Mouse (Mus musculus): ENCODE measurements around the gene Mslnl. TPM values are rescaled to one million over a fixed set of nuclear protein-coding genes. Genes with fewer than 3 reads are reported as not detected.
A peak's percentile ranks its signal among the peaks of the same experiment; 100 is the strongest.

Gene Mslnl
- total and polyA plus RNA-seq, 3 experiments: not detected

GRCm38 (mm10) chr17:25773549-25774120, 37.8 kb downstream of the Mslnl start, which contains the start of gene Narfl:
Gene Narfl (plus strand): TSS chr17:25773776.
- ATAC-seq (ENCODE audit: extremely low read depth, insufficient number of reproducible peaks, low FRiP score, poor library complexity, severe bottlenecking): peak; percentile 63
- TF ChIP-seq GATA2 (IDR thresholded peaks at IDR 0.05; ENCODE audit: borderline replicate concordance, low read depth, low read length) (no peak), TAL1 (conservative IDR thresholded peaks at IDR 0.05; ENCODE audit: low read depth, low read length) (no peak), CTCF (IDR thresholded peaks at IDR 0.05; ENCODE audit: low read depth, low read length) (peak; percentile 84), GATA1 (IDR thresholded peaks at IDR 0.05; ENCODE audit: borderline replicate concordance, low read length) (no peak)
- Histone ChIP-seq H3K4me3 (ENCODE audit: low read depth, low read length) (peak within 1 kb of the TSS; percentile 89), H3K9me3 (replicated peaks) (no peaks in the 10 kb centered on the region), H3K4me1 (ENCODE audit: insufficient read depth, low read depth, low read length) (peaks cover 25% of the 10 kb centered on the region), H3K27me3 (ENCODE audit: insufficient read depth, low read length) (peaks cover 12% of the 10 kb centered on the region), H3K36me3 (replicated peaks) (peaks cover 40% of the 10 kb centered on the region)
- DNase-seq (ENCODE audit: low spot score): peak; percentile 67

DNA sequence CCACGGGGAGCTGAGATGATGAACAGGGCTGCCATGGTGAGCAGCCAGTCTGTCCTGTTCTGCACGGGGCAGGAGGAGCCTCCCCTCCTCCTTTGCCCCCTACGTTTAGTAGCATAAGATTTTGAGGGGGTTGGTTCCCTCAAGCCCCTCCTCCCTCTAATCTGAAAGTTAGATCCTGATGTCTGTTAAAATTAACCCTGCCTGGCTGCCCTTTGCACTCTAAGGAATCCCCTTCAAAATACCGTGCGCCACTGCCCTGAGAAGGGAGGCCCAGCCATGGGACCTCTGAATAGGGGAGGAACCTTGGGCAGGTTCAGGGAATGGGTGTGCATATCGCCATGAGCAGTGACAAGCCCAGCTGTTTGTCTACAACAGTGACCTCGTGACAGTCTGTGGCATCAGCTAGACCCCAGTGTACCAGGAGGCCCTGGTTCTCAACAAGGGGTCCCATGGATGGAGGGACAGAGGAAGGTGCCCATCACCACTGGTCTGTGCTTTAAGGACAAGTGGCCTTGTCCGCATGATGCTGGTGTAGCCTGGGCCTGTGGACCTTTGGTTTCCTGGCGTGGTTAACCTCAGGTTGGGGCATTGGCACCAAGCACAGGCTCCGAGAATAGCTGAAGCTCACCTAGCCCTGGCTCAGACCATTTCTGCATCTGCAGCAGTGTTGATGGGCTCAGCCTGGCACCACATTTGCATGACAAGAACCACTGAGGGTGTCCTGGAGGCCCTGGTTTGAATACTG, 39.6 kb downstream of the Mslnl start:
- Histone ChIP-seq H3K4me1 (ENCODE audit: insufficient read depth, low read depth, low read length) (peaks cover 25% of the 10 kb centered on the region), H3K4me3 (ENCODE audit: low read depth, low read length) (peak overlapping the region; percentile 33; the same call in 1 of the 2 replicates), H3K36me3 (replicated peaks) (peaks cover 58% of the 10 kb centered on the region), H3K27me3 (ENCODE audit: insufficient read depth, low read length) (peaks cover 2% of the 10 kb centered on the region), H3K9me3 (replicated peaks) (no peaks in the 10 kb centered on the region)
- DNase-seq (ENCODE audit: low spot score) (no peak), ATAC-seq (ENCODE audit: extremely low read depth, insufficient number of reproducible peaks, low FRiP score, poor library complexity, severe bottlenecking) (no peak)
- TF ChIP-seq GATA2 (IDR thresholded peaks at IDR 0.05; ENCODE audit: borderline replicate concordance, low read depth, low read length) (no peak), POLR2AphosphoS5 (IDR thresholded peaks at IDR 0.05; ENCODE audit: insufficient replicate concordance, low read depth, low read length) (no peak), CTCF (IDR thresholded peaks at IDR 0.05; ENCODE audit: low read depth, low read length) (no peak), GATA1 (IDR thresholded peaks at IDR 0.05; ENCODE audit: borderline replicate concordance, low read length) (no peak), TAL1 (conservative IDR thresholded peaks at IDR 0.05; ENCODE audit: low read depth, low read length) (no peak)

GRCm38 (mm10) chr17:25777948-25778347, 42.1 kb downstream of the Mslnl start:
- ATAC-seq (ENCODE audit: extremely low read depth, insufficient number of reproducible peaks, low FRiP score, poor library complexity, severe bottlenecking): no peak
- Histone ChIP-seq H3K4me1 (ENCODE audit: insufficient read depth, low read depth, low read length) (peaks cover 25% of the 10 kb centered on the region), H3K9me3 (replicated peaks) (no peaks in the 10 kb centered on the region), H3K27me3 (ENCODE audit: insufficient read depth, low read length) (no peaks in the 10 kb centered on the region), H3K36me3 (replicated peaks) (peaks cover 83% of the 10 kb centered on the region), H3K4me3 (ENCODE audit: low read depth, low read length) (no peak overlapping the region)
- no peak for DNase-seq (ENCODE audit: low spot score)
- TF ChIP-seq TAL1 (conservative IDR thresholded peaks at IDR 0.05; ENCODE audit: low read depth, low read length): no peak
- TF ChIP-seq POLR2AphosphoS5 (IDR thresholded peaks at IDR 0.05; ENCODE audit: insufficient replicate concordance, low read depth, low read length): no peak
- no peak for TF ChIP-seq GATA2 (IDR thresholded peaks at IDR 0.05; ENCODE audit: borderline replicate concordance, low read depth, low read length)
- no peak for TF ChIP-seq GATA1 (IDR thresholded peaks at IDR 0.05; ENCODE audit: borderline replicate concordance, low read length)
- TF ChIP-seq CTCF (IDR thresholded peaks at IDR 0.05; ENCODE audit: low read depth, low read length): no peak

DNA sequence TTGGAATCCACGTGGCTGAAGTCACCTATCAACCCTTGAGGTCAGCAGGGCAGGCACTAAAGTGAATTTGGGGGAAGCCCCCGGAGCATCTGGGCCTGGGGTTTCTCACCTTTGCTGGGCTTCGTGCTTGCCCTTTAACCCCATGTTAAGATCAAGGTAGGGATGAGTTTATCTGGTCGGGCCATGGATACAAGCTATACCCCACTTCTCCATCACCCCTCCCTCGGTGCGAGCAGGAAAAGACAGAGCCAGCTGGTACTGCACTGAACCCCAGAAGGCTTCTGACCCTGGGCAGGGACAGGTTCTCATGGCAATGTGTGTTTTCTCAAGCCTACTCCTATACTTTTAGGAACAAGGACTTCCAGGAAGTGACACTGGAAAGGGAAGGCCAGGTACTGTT, 45.5 kb downstream of the Mslnl start:
- peaks cover 29% of the 10 kb centered on the region for H3K4me1 ChIP-seq (ENCODE audit: insufficient read depth, low read depth, low read length)
- DNase-seq (ENCODE audit: low spot score) (no peak), ATAC-seq (ENCODE audit: extremely low read depth, insufficient number of reproducible peaks, low FRiP score, poor library complexity, severe bottlenecking) (no peak)
- H3K9me3 ChIP-seq (replicated peaks): no peaks in the 10 kb centered on the region
- peaks cover 85% of the 10 kb centered on the region for H3K36me3 ChIP-seq (replicated peaks)
- TF ChIP-seq CTCF (IDR thresholded peaks at IDR 0.05; ENCODE audit: low read depth, low read length): no peak
- no peak for TF ChIP-seq TAL1 (conservative IDR thresholded peaks at IDR 0.05; ENCODE audit: low read depth, low read length)
- TF ChIP-seq GATA1 (IDR thresholded peaks at IDR 0.05; ENCODE audit: borderline replicate concordance, low read length): no peak
- no peak for TF ChIP-seq GATA2 (IDR thresholded peaks at IDR 0.05; ENCODE audit: borderline replicate concordance, low read depth, low read length)
- no peak for TF ChIP-seq POLR2AphosphoS5 (IDR thresholded peaks at IDR 0.05; ENCODE audit: insufficient replicate concordance, low read depth, low read length)
- no peaks in the 10 kb centered on the region for H3K27me3 ChIP-seq (ENCODE audit: insufficient read depth, low read length)
- H3K4me3 ChIP-seq (ENCODE audit: low read depth, low read length): no peak overlapping the region

DNA sequence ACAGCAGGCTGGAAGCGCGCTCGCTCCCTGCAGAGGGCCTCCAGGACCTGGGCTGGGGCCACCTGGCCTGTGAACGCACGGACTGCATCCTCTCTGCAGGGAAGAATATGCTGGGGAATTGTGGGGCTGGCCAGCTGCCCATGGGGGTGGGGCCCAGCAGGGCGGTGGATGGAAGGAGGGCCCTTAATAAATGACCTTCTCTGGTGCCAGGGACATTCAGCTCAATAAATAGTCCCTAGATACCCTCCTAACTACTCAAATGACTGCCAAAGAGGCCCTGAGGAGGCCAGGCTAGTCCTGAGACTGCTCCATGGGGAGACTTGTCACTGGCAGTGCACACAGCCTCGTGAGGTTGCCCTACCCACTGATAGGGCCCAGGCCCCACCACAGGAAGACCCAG, 47.2 kb downstream of the Mslnl start:
- DNase-seq (ENCODE audit: low spot score) (no peak), ATAC-seq (ENCODE audit: extremely low read depth, insufficient number of reproducible peaks, low FRiP score, poor library complexity, severe bottlenecking) (no peak)
- peaks cover 33% of the 10 kb centered on the region for H3K4me1 ChIP-seq (ENCODE audit: insufficient read depth, low read depth, low read length)
- TF ChIP-seq CTCF (IDR thresholded peaks at IDR 0.05; ENCODE audit: low read depth, low read length) (no peak), GATA2 (IDR thresholded peaks at IDR 0.05; ENCODE audit: borderline replicate concordance, low read depth, low read length) (no peak), POLR2AphosphoS5 (IDR thresholded peaks at IDR 0.05; ENCODE audit: insufficient replicate concordance, low read depth, low read length) (no peak), TAL1 (conservative IDR thresholded peaks at IDR 0.05; ENCODE audit: low read depth, low read length) (no peak), GATA1 (IDR thresholded peaks at IDR 0.05; ENCODE audit: borderline replicate concordance, low read length) (no peak)
- peaks cover 85% of the 10 kb centered on the region for H3K36me3 ChIP-seq (replicated peaks)
- no peaks in the 10 kb centered on the region for H3K9me3 ChIP-seq (replicated peaks)
- no peaks in the 10 kb centered on the region for H3K27me3 ChIP-seq (ENCODE audit: insufficient read depth, low read length)
- H3K4me3 ChIP-seq (ENCODE audit: low read depth, low read length): no peak overlapping the region

DNA sequence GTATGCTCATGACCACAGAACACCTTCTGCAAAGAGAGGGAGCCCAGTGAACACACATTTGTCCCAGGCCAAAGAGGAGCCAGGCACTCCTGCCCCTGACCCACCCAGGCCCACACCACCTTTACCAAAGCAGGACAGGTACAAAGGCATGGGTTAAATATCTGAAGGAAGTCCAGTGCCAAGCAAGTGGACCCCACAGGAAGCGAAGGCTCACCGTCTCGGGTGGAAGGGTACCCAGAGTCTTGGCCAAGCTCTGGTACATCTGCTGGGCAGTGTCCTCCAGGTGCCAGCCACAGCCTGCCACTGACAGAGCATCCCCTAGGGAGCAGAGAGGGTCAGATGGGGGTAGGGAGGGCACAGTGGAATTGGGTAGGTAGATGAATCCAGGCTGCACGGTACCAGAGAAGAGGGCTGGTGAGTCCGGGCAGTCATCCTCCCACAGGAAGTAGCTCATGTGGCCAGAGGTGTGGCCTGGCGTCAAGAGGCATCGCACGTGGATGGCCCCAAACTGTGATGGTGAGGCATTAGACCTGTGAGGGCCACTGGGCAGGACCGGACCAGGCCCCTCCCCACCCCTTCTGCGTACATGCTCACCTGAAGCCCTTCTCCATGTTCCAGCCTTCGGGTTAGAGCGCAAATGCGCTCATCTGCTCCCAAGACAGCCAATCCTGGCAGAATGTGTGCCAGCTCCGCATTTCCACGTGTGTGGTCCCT, 48.2 kb downstream of the Mslnl start:
- peaks cover 37% of the 10 kb centered on the region for H3K4me1 ChIP-seq (ENCODE audit: insufficient read depth, low read depth, low read length)
- no peaks in the 10 kb centered on the region for H3K27me3 ChIP-seq (ENCODE audit: insufficient read depth, low read length)
- H3K36me3 ChIP-seq (replicated peaks): peaks cover 85% of the 10 kb centered on the region
- ATAC-seq (ENCODE audit: extremely low read depth, insufficient number of reproducible peaks, low FRiP score, poor library complexity, severe bottlenecking) (no peak), DNase-seq (ENCODE audit: low spot score) (no peak)
- no peaks in the 10 kb centered on the region for H3K9me3 ChIP-seq (replicated peaks)
- peak overlapping the region; percentile 79; the same call in 1 of the 2 replicates for H3K4me3 ChIP-seq (ENCODE audit: low read depth, low read length)
- TF ChIP-seq POLR2AphosphoS5 (IDR thresholded peaks at IDR 0.05; ENCODE audit: insufficient replicate concordance, low read depth, low read length) (no peak; the same call in 1 of the 2 replicates), GATA1 (IDR thresholded peaks at IDR 0.05; ENCODE audit: borderline replicate concordance, low read length) (no peak), CTCF (IDR thresholded peaks at IDR 0.05; ENCODE audit: low read depth, low read length) (no peak), TAL1 (conservative IDR thresholded peaks at IDR 0.05; ENCODE audit: low read depth, low read length) (no peak), GATA2 (IDR thresholded peaks at IDR 0.05; ENCODE audit: borderline replicate concordance, low read depth, low read length) (no peak)

Data from G1E (cell line).